Mouse (Mus musculus): ENCODE measurements around the gene Tpm4. TPM values are rescaled to one million over a fixed set of nuclear protein-coding genes. Genes with fewer than 3 reads are reported as not detected.

The Tpm4 gene
- polyA plus RNA-seq, 1 experiment from 2014 or later, result 358 TPM

GRCm38 (mm10) chr8:72143256-72143824 is 8.6 kb downstream of the Tpm4 start:
- no peak for ATAC-seq (ENCODE audit: extremely low read depth, insufficient number of reproducible peaks, low FRiP score, low TSS enrichment)
- WGBS, result 81% methylated on average over 13 of the region's 13 CpGs
- peaks cover 52% of the 10 kb centered on the region for H3K4me1 ChIP-seq
- H3K9me3 ChIP-seq, result no peaks in the 10 kb centered on the region
- peaks cover 100% of the 10 kb centered on the region for H3K36me3 ChIP-seq
- H3K9ac ChIP-seq, result no peak overlapping the region
- no peaks in the 10 kb centered on the region for H3K27me3 ChIP-seq (replicated peaks)
- no peak overlapping the region for H3K4me3 ChIP-seq
- no peak overlapping the region for H3K4me2 ChIP-seq
- no peak overlapping the region for H3K27ac ChIP-seq (replicated peaks)

GRCm38 (mm10) chr8:72144345-72144975 is 9.7 kb downstream of the Tpm4 start:
- Histone ChIP-seq H3K9ac (no peak overlapping the region), H3K27me3 (replicated peaks) (no peaks in the 10 kb centered on the region), H3K27ac (replicated peaks) (0 out of 2 replicates have a peak overlapping the region, but pooled peaks have one; percentile 28), H3K9me3 (no peaks in the 10 kb centered on the region), H3K4me3 (no peak overlapping the region), H3K36me3 (peaks cover 98% of the 10 kb centered on the region), H3K4me1 (peaks cover 46% of the 10 kb centered on the region), H3K4me2 (no peak overlapping the region)
- 74% methylated on average over 5 of the region's 5 CpGs for WGBS
- ATAC-seq (ENCODE audit: extremely low read depth, insufficient number of reproducible peaks, low FRiP score, low TSS enrichment), result no peak

GRCm38 (mm10) chr8:72145511-72145910 is 10.7 kb downstream of the Tpm4 start:
- Histone ChIP-seq H3K4me2 (no peak overlapping the region), H3K9me3 (no peaks in the 10 kb centered on the region), H3K27ac (replicated peaks) (peak overlapping the region; percentile 70; the same call in 1 of the 2 replicates), H3K4me3 (no peak overlapping the region), H3K36me3 (peaks cover 98% of the 10 kb centered on the region), H3K27me3 (replicated peaks) (no peaks in the 10 kb centered on the region), H3K4me1 (peaks cover 41% of the 10 kb centered on the region), H3K9ac (peak overlapping the region; percentile 47; the same call in 1 of the 2 replicates)
- WGBS, result 72% methylated on average over 3 of the region's 3 CpGs
- ATAC-seq (ENCODE audit: extremely low read depth, insufficient number of reproducible peaks, low FRiP score, low TSS enrichment), result no peak

- H3K9me3 ChIP-seq, result no peaks in the 10 kb centered on the region
- WGBS, result 62% methylated on average over 1 of the region's 1 CpGs
- H3K27me3 ChIP-seq (replicated peaks), result no peaks in the 10 kb centered on the region
- no peak overlapping the region for H3K4me3 ChIP-seq
- peak overlapping the region; percentile 47 for H3K9ac ChIP-seq
- no peak for ATAC-seq (ENCODE audit: extremely low read depth, insufficient number of reproducible peaks, low FRiP score, low TSS enrichment)
- H3K4me1 ChIP-seq, result peaks cover 41% of the 10 kb centered on the region
- no peak overlapping the region for H3K4me2 ChIP-seq
- H3K27ac ChIP-seq (replicated peaks), result peak overlapping the region; percentile 70
- peaks cover 98% of the 10 kb centered on the region for H3K36me3 ChIP-seq
These were observed 11.3 kb downstream of the Tpm4 start for GRCm38 (mm10) chr8:72146056-72146455.

GRCm38 (mm10) chr8:72146556-72146955 is 11.8 kb downstream of the Tpm4 start:
- ATAC-seq (ENCODE audit: extremely low read depth, insufficient number of reproducible peaks, low FRiP score, low TSS enrichment), result no peak
- H3K27ac ChIP-seq (replicated peaks), result peak overlapping the region; percentile 70

GRCm38 (mm10) chr8:72147266-72147665 is 12.5 kb downstream of the Tpm4 start:
- H3K27ac ChIP-seq (replicated peaks), result peak overlapping the region; percentile 70
- ATAC-seq (ENCODE audit: extremely low read depth, insufficient number of reproducible peaks, low FRiP score, low TSS enrichment), result no peak

More at GRCm38 (mm10) chr8:72146556-72146955, 11.8 kb downstream of the Tpm4 start:
- 81% methylated on average over 3 of the region's 3 CpGs for WGBS
- no peak overlapping the region for H3K4me2 ChIP-seq
- peaks cover 98% of the 10 kb centered on the region for H3K36me3 ChIP-seq
- no peaks in the 10 kb centered on the region for H3K9me3 ChIP-seq
- H3K9ac ChIP-seq, result 0 out of 2 replicates have a peak overlapping the region, but pooled peaks have one; percentile 38
- no peak overlapping the region for H3K4me3 ChIP-seq
- H3K27me3 ChIP-seq (replicated peaks), result no peaks in the 10 kb centered on the region
- peaks cover 41% of the 10 kb centered on the region for H3K4me1 ChIP-seq

GRCm38 (mm10) chr8:72149056-72149455 is 14.3 kb downstream of the Tpm4 start:
- Histone ChIP-seq H3K36me3 (peaks cover 98% of the 10 kb centered on the region), H3K27me3 (replicated peaks) (no peaks in the 10 kb centered on the region), H3K9me3 (no peaks in the 10 kb centered on the region), H3K9ac (no peak overlapping the region), H3K4me2 (no peak overlapping the region), H3K4me1 (peaks cover 32% of the 10 kb centered on the region), H3K27ac (replicated peaks) (no peak overlapping the region), H3K4me3 (no peak overlapping the region)
- 81% methylated on average over 1 of the region's 1 CpGs for WGBS
- no peak for ATAC-seq (ENCODE audit: extremely low read depth, insufficient number of reproducible peaks, low FRiP score, low TSS enrichment)

More at GRCm38 (mm10) chr8:72147266-72147665, 12.5 kb downstream of the Tpm4 start:
- Histone ChIP-seq H3K27me3 (replicated peaks) (no peaks in the 10 kb centered on the region), H3K4me3 (no peak overlapping the region), H3K4me2 (no peak overlapping the region), H3K4me1 (peaks cover 38% of the 10 kb centered on the region), H3K9ac (0 out of 2 replicates have a peak overlapping the region, but pooled peaks have one; percentile 38), H3K36me3 (peaks cover 98% of the 10 kb centered on the region), H3K9me3 (no peaks in the 10 kb centered on the region)
- whole genome bisulfite sequencing, result 33% methylated on average over 2 of the region's 2 CpGs

GRCm38 (mm10) chr8:72151418-72152078 is 16.8 kb downstream of the Tpm4 start:
- H3K9me3 ChIP-seq, result no peaks in the 10 kb centered on the region
- no peak overlapping the region for H3K4me2 ChIP-seq
- no peak for ATAC-seq (ENCODE audit: extremely low read depth, insufficient number of reproducible peaks, low FRiP score, low TSS enrichment)
- no peak overlapping the region for H3K4me3 ChIP-seq
- H3K9ac ChIP-seq, result no peak overlapping the region
- peaks cover 76% of the 10 kb centered on the region for H3K36me3 ChIP-seq
- 69% methylated on average over 3 of the region's 3 CpGs for WGBS
- peaks cover 13% of the 10 kb centered on the region for H3K4me1 ChIP-seq
- H3K27me3 ChIP-seq (replicated peaks), result no peaks in the 10 kb centered on the region
- H3K27ac ChIP-seq (replicated peaks), result no peak overlapping the region

- H3K4me1 ChIP-seq, result no peaks in the 10 kb centered on the region
- H3K27me3 ChIP-seq (replicated peaks), result no peaks in the 10 kb centered on the region
- no peaks in the 10 kb centered on the region for H3K9me3 ChIP-seq
- H3K9ac ChIP-seq, result no peak overlapping the region
- no peak for ATAC-seq (ENCODE audit: extremely low read depth, insufficient number of reproducible peaks, low FRiP score, low TSS enrichment)
- no peak overlapping the region for H3K27ac ChIP-seq (replicated peaks)
- H3K36me3 ChIP-seq, result peaks cover 59% of the 10 kb centered on the region
- no peak overlapping the region for H3K4me3 ChIP-seq
- H3K4me2 ChIP-seq, result no peak overlapping the region
These were observed 18.6 kb downstream of the Tpm4 start for GRCm38 (mm10) chr8:72153382-72153781.

GRCm38 (mm10) chr8:72158096-72158495 is 23.3 kb downstream of the Tpm4 start:
- no peak overlapping the region for H3K4me3 ChIP-seq
- peaks cover 13% of the 10 kb centered on the region for H3K36me3 ChIP-seq
- H3K27me3 ChIP-seq (replicated peaks), result no peaks in the 10 kb centered on the region
- no peak for ATAC-seq (ENCODE audit: extremely low read depth, insufficient number of reproducible peaks, low FRiP score, low TSS enrichment)
- H3K27ac ChIP-seq (replicated peaks), result no peak overlapping the region
- peaks cover 26% of the 10 kb centered on the region for H3K4me1 ChIP-seq
- 78% methylated on average over 2 of the region's 2 CpGs for WGBS
- H3K9ac ChIP-seq, result no peak overlapping the region
- no peak overlapping the region for H3K4me2 ChIP-seq
- H3K9me3 ChIP-seq, result no peaks in the 10 kb centered on the region

GRCm38 (mm10) chr8:72158726-72159125 is 24.0 kb downstream of the Tpm4 start:
- Histone ChIP-seq H3K4me1 (peaks cover 27% of the 10 kb centered on the region), H3K4me3 (no peak overlapping the region), H3K4me2 (no peak overlapping the region), H3K36me3 (peaks cover 11% of the 10 kb centered on the region), H3K27me3 (replicated peaks) (no peaks in the 10 kb centered on the region), H3K9ac (no peak overlapping the region), H3K9me3 (no peaks in the 10 kb centered on the region), H3K27ac (replicated peaks) (no peak overlapping the region)
- WGBS, result 74% methylated on average over 3 of the region's 3 CpGs
- no peak for ATAC-seq (ENCODE audit: extremely low read depth, insufficient number of reproducible peaks, low FRiP score, low TSS enrichment)

Measured in heart, embryonic 13.5 days (tissue).